Mouse (Mus musculus) lung, adult 2 months (tissue): ENCODE results near the gene Prlh. TPM values are rescaled to one million over a fixed set of nuclear protein-coding genes. Genes with fewer than 3 reads are reported as not detected.

Source experiments
- DNase-seq: peaks from one replicate; pipeline ENCODE4 v3.0.0; 2022
- H3K4me1 ChIP-seq: fragments of 200-500 bp; 2 replicates; pipeline ENCODE4 v1.6.1; 2011; ENCODE audit warnings: low read length; ENCODE audit not compliant: control insufficient read depth, insufficient read depth
- H3K4me3 ChIP-seq: fragments of 200-500 bp; replicated peaks from 2 replicates; pipeline ENCODE3; 2011; ENCODE audit warnings: low read depth, mild to moderate bottlenecking, control low read depth, low read length; ENCODE audit errors: extremely low read depth
- CTCF ChIP-seq: fragments of 200-500 bp; IDR thresholded peaks from 2 replicates; pipeline ENCODE4 v1.5.1; 2011; ENCODE audit warnings: mild to moderate bottlenecking, low read length, control low read depth; ENCODE audit not compliant: insufficient read depth
- POLR2A ChIP-seq: fragments of 200-500 bp; IDR thresholded peaks from 2 replicates; pipeline ENCODE4 v1.6.1; 2011; ENCODE audit warnings: low read depth, mild to moderate bottlenecking, control low read depth, low read length, borderline replicate concordance; ENCODE audit errors: extremely low read depth
- WGBS: fragments of 180-500 bp; shearing (Covaris S2); methylation state at CpG from one replicate; pipeline ENCODE4 v1.1.7; 2018; 5-methylcytosine and 5-hydroxymethylcytosine counted together
- polyA plus RNA-seq: library from polyadenylated mRNA; depleted of rRNA; stranded (reverse); fragments of >200 nt; gene quantifications from 2 replicates; pipeline ENCODE4 v1.2.3, GENCODE M21; 2012

Prlh gene
- polyA plus RNA-seq, 1 experiment = not detected

DNA sequence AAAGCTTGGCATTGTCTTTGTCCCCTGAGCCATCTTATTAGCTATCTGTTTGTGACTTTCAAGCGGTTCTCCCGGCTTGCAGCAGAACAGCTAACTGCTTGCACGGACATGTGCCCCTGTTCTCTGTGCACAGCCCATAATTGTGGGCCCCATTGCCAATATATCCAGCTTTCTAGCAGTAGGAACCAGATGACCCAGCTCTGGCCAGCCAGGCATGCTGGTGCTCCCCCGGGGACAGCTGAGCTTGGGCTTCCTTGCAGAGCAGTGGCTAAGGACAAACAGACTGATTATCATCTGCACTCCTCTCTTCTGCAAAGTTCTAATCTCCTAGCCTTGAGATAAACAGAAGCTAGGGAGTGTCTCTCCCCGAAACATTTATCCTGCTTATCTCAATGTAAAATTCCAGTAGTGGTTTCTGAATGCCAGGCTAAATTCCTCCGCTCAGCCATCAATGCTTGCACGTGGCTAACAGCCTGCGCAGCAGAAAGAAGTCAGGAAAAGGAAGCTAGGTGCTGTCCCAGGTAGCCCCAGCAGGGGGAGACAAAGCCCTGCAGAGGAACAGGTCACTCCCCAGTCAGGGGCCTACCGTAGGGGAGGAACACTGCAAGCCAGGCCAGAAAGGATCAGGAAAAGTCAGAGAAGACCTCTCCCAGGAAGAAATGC, 20.1 kb downstream of the Prlh start:
- peaks cover 7% of the 10 kb centered on the region; the same call in 1 of the 2 replicates for H3K4me1 ChIP-seq
- TF ChIP-seq POLR2A (no peak), CTCF (peak; percentile 97)
- WGBS = 26% methylated on average over 9 of the region's 9 CpGs
- peak; percentile 94 for DNase-seq
- no peak overlapping the region for H3K4me3 ChIP-seq

DNA sequence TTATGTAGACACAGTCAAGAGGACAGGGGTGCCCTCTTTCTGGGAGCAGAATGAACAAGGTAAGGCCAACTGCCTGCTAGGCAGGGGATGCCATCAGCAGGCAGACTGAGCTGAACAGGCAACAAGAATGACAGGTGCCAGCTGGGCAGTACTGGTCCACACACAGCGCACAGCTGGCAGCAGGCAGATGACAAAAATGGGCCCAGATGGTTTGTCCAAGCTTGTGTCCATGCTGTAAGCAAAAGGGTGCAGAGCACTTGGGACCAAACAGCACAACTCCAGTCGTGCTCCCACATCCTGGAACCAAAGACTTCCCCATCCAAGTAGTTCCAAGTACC, 20.6 kb downstream of the Prlh start:
- DNase-seq = no peak
- 71% methylated on average over 2 of the region's 2 CpGs for WGBS
- TF ChIP-seq CTCF (no peak), POLR2A (no peak)
- Histone ChIP-seq H3K4me3 (no peak overlapping the region), H3K4me1 (peaks cover 7% of the 10 kb centered on the region; the same call in 1 of the 2 replicates)

DNA sequence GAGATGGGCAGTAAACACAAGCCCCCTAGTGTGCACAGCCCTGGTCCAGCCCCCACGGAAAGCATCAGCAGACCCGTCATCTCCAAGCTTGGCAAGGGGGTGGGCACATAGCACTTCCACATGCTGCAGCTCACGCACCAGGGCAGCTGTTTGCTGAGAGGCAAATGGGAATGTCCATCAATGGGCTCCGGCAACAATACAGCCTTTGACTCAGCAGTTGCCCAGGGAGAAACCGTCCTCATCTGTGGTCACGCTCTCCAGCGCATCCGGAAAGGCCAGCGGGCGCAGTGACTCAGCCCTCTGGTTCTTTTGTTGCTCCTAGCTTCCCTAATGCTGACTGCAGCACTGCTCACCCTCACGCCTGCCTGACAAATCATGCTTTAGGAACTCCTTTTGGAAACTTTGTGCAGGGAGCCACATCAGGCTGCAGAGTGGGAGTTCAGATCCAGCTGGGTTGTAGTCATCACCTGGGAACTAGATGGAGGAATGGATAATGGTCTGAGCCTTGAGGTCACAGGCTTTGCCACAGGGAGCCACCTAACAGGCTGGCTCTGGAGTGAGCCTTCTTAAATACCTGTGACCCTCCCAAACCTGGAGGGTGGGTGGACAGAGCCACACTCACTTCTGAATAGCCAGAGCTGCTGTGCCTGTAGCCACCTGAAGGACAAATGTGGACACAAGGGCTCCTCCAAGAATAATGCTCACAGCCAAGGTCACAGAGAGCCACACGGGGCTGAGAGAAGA, 22.2 kb downstream of the Prlh start:
- H3K4me3 ChIP-seq = no peak overlapping the region
- DNase-seq = no peak
- 49% methylated on average over 12 of the region's 12 CpGs for WGBS
- no peak for TF ChIP-seq CTCF
- TF ChIP-seq POLR2A = no peak
- peaks cover 7% of the 10 kb centered on the region; the same call in 1 of the 2 replicates for H3K4me1 ChIP-seq

DNA sequence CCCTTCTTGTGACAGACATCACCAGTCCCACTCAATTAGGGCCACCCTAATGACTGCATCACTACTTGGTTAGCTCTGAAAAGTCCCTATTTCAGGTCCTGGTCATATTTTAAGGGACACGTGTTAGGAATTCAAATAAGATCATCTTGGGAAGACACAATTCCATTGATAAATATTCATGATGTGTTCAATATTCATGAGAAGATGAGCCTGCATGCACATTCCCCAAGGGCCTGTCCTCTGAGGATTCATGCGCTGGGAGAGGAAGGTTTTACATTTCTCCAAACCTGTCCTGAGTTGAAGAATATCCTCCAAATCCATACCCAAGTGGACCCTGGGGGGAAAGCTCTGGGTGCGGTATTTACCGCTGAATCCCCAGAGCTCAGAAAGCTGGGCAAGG, 23.1 kb downstream of the Prlh start:
- no peak for DNase-seq
- WGBS = 96% methylated on average over 4 of the region's 4 CpGs
- no peak for TF ChIP-seq CTCF
- TF ChIP-seq POLR2A = no peak
- H3K4me3 ChIP-seq = no peak overlapping the region
- peaks cover 7% of the 10 kb centered on the region; the same call in 1 of the 2 replicates for H3K4me1 ChIP-seq

DNA sequence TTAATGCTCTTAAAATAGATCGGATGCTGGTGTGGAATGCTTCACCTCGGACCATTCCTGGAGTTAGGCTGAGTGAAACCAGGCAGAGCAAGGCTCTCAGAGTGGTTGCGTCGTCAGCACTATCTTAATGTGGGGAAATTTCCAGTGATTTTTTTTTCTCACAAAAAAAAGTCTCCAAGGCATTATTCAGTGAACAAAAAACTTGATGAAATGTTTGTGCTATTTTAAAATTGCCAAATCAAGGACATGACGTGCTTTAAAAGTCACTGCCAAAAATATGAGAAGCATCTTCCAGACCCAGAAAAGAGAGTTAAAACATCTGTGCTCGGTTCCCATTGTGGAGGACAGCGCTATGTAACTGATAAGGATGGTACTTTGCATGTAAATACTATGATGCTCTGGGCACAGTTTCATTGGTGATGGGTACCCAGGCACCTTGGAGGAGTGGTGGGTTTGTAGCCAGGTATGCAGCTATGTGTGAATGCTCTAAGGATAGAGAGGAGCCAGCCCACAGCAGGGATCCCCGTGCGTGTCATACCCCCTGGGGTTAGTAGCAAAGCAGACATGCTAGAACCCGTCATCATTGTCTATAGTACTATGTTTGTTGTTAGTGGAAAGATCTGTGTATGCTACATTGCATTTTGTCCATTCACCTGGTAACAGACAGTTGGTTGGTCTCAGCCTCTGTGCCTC, 27.9 kb downstream of the Prlh start:
- H3K4me3 ChIP-seq = no peak overlapping the region
- H3K4me1 ChIP-seq = no peaks in the 10 kb centered on the region
- no peak for DNase-seq
- no peak for TF ChIP-seq POLR2A
- TF ChIP-seq CTCF = no peak
- WGBS = 61% methylated on average over 10 of the region's 10 CpGs

DNA sequence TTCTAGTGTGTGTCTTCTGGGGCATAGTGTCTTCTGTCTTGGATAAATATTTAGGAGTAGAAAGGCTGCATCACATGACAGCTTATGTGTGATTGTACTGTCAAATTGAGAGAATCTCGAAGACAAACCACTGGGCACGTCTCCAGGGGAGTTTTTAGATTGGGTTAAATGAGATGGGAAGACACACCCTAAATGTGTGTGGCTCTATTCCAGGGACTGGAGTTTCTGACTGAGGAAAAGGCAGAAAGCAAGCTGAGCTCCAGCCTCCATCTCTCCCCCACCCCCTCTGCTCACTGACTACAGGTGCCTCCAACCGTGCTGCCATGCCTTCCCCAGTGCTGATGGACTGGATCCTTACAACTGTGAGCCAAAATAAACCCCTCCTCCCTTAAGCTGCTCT, 28.4 kb downstream of the Prlh start:
- DNase-seq = no peak
- TF ChIP-seq POLR2A (no peak), CTCF (no peak)
- WGBS = 45% methylated on average over 3 of the region's 3 CpGs
- Histone ChIP-seq H3K4me1 (no peaks in the 10 kb centered on the region), H3K4me3 (no peak overlapping the region)

DNA sequence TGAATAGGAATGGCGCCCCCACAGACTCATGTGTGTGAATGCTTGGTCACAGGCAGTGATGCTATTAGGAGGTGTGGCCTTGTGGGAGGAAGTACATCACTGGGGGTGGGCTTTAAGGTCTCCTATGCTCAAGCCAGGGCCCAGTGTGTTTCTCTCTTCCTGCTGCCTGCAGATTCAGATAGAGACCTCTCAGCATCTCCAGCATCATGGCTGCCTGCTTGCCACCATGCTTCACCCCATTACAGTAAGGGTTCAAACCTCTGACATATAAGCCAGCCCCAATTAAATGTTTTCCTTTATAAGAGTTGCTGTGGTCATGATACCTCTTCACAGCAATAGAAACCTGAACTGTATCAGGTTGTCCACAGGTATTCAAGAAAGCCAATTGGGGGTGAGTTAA, 43.0 kb downstream of the Prlh start:
- no peak for DNase-seq
- peaks cover 5% of the 10 kb centered on the region for H3K4me1 ChIP-seq
- no peak for TF ChIP-seq POLR2A
- no peak for TF ChIP-seq CTCF
- 97% methylated on average over 1 of the region's 1 CpGs for WGBS
- H3K4me3 ChIP-seq = no peak overlapping the region

DNA sequence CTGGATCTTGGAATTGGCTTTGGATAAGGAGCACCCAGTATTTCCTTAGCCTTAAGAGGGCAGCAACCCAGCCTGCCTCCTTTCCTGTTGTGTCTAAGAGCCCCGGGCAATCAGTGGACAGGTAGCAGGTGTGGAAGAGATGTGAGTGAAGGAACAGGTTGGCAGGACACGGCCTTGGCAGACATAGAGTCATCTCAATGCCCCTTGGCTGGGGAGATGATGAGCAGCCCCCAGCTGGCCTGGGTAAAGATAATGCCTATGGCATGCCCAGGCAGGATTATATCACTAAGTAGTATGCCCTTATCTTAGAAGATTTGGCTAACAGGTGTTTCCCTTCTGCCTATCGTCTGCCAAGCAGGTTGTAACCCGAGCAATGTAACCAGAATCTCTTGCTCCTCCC, 44.2 kb downstream of the Prlh start:
- Histone ChIP-seq H3K4me3 (no peak overlapping the region), H3K4me1 (peaks cover 5% of the 10 kb centered on the region)
- 61% methylated on average over 4 of the region's 4 CpGs for WGBS
- no peak for DNase-seq
- TF ChIP-seq CTCF = no peak
- TF ChIP-seq POLR2A = no peak

DNA sequence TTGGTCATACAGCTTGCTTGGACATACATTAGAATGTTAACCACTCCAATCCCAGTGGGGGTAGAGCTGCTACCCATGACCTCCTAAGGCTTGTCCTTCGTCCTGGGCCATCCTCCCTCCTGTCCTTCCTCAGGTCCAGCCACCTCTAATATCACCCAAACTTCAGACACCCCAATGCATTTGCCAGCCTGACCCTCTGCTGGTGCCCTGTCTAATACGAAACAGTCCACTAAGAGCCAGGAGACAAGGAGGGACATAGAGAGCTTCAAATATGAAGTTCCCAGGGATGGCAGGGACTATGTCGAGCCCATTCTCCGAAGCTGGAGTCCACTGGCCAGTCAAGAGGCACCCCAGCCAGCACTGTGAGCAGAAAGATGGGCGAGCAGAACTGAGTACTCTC, 44.7 kb downstream of the Prlh start:
- Histone ChIP-seq H3K4me1 (peaks cover 6% of the 10 kb centered on the region), H3K4me3 (no peak overlapping the region)
- TF ChIP-seq CTCF (no peak), POLR2A (no peak)
- WGBS = 89% methylated on average over 5 of the region's 5 CpGs
- DNase-seq = no peak
